Mouse (Mus musculus) forebrain, embryonic 13.5 days (tissue): ENCODE results near the gene Mesd. TPM values are rescaled to one million over a fixed set of nuclear protein-coding genes. Genes with fewer than 3 reads are reported as not detected.
"Not testable (repeated sequence)": the region's sequence is repeated elsewhere in the genome, so short reads cannot be mapped to it uniquely, and the experiment has no call there.

Source experiments
- ATAC-seq: fragments of 200-750 bp; cut with Nextera tagmentation; 2 replicates; pipeline ENCODE4 v1.8.0; 2017
- H3K27ac ChIP-seq: fragments of 300-500 bp; sonication (generic); 2 replicates; pipeline ENCODE4 v1.5.1; 2015; ENCODE audit warnings: inconsistent platforms, mild to moderate bottlenecking, moderate library complexity
- H3K27me3 ChIP-seq: fragments of 300-500 bp; sonication (generic); 2 replicates; pipeline ENCODE4 v1.6.1; 2015; ENCODE audit warnings: mild to moderate bottlenecking, inconsistent platforms
- H3K36me3 ChIP-seq: fragments of 300-500 bp; sonication (generic); 2 replicates; pipeline ENCODE4 v1.6.1; 2015; ENCODE audit warnings: mild to moderate bottlenecking, inconsistent platforms; ENCODE audit not compliant: poor library complexity, severe bottlenecking
- H3K4me1 ChIP-seq: fragments of 300-500 bp; sonication (generic); 2 replicates; pipeline ENCODE4 v1.6.1; 2015; ENCODE audit warnings: inconsistent platforms
- H3K4me2 ChIP-seq: fragments of 300-500 bp; sonication (generic); 2 replicates; pipeline ENCODE4 v1.6.1; 2015; ENCODE audit warnings: inconsistent platforms, mild to moderate bottlenecking, moderate library complexity
- H3K4me3 ChIP-seq: fragments of 300-500 bp; sonication (generic); 2 replicates; pipeline ENCODE4 v1.5.1; 2015; ENCODE audit warnings: mild to moderate bottlenecking, inconsistent platforms
- H3K9ac ChIP-seq: fragments of 300-500 bp; sonication (generic); 2 replicates; pipeline ENCODE4 v1.6.1; 2015; ENCODE audit warnings: mild to moderate bottlenecking, inconsistent platforms
- H3K9me3 ChIP-seq: fragments of 300-500 bp; sonication (generic); replicated peaks from 2 replicates; pipeline ENCODE4 v1.6.1; 2016; ENCODE audit warnings: inconsistent platforms
- WGBS: fragments of 180-500 bp; shearing (Covaris S2); methylation state at CpG from one replicate; pipeline ENCODE4 v1.1.7; 2015; 5-methylcytosine and 5-hydroxymethylcytosine counted together
- polyA plus RNA-seq: library from polyadenylated mRNA; unstranded; fragments of >200 nt; fragmentation: Nextera tagmentation; extraction: Ambion mirVana; gene quantifications from 2 replicates; pipeline ENCODE4 v1.2.1, GENCODE M21; 2015

Gene Mesd
- polyA plus RNA-seq, 1 experiment from 2014 or later, result 68.8 TPM

- Histone ChIP-seq H3K27ac (peak overlapping the region; percentile 90), H3K9me3 (no peaks in the 10 kb centered on the region), H3K4me1 (peaks cover 55% of the 10 kb centered on the region), H3K36me3 (peaks cover 10% of the 10 kb centered on the region), H3K4me2 (peak overlapping the region; percentile 90), H3K4me3 (peak overlapping the region; percentile 75), H3K9ac (peak overlapping the region; percentile 90), H3K27me3 (no peaks in the 10 kb centered on the region)
- WGBS, result under 1% methylated on average over 55 of the region's 91 CpGs
- ATAC-seq, result peak; percentile 68
Measured at GRCm38 (mm10) chr7:83883276-83884020, 818 bp upstream of the Mesd start.

DNA sequence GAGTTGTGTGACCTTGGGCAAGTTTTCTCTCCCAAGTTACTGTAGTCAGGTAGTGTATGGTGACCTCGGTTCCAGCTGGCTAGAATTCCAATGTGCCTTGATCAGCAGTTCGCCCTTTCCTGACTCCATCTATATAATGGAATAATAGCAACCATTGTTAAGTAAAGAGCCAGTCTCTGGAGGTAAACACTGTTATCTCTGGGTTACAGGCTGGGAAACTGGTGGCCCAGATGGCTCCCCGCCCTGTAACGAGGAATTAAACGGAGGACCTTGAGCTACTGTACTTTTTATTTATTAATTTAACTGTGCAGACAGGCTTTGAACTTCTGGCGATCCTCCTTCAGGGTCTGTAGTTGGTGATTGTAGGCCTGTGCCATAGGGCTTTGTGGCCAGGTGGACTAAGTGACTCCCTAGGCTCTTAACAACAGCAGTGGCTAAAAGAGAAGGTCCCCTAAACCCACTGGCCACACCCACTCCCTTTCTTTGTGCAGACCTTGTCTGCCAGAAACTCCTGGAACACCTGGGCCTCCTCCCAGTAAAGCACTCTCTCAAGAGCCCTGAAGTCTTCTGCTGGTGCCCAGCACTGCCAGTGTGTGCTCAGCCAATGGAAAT lies 761 bp downstream of the Mesd start:
- H3K4me1 ChIP-seq, result peaks cover 39% of the 10 kb centered on the region
- H3K4me2 ChIP-seq, result peak overlapping the region; percentile 90
- H3K9ac ChIP-seq, result peak overlapping the region; percentile 90
- H3K9me3 ChIP-seq, result no peaks in the 10 kb centered on the region
- peak overlapping the region; percentile 75 for H3K4me3 ChIP-seq
- ATAC-seq, result no peak
- WGBS, result 44% methylated on average over 6 of the region's 6 CpGs
- H3K36me3 ChIP-seq, result peaks cover 10% of the 10 kb centered on the region
- H3K27me3 ChIP-seq, result no peaks in the 10 kb centered on the region
- 0 out of 2 replicates have a peak overlapping the region, but pooled peaks have one; percentile 90 for H3K27ac ChIP-seq

DNA sequence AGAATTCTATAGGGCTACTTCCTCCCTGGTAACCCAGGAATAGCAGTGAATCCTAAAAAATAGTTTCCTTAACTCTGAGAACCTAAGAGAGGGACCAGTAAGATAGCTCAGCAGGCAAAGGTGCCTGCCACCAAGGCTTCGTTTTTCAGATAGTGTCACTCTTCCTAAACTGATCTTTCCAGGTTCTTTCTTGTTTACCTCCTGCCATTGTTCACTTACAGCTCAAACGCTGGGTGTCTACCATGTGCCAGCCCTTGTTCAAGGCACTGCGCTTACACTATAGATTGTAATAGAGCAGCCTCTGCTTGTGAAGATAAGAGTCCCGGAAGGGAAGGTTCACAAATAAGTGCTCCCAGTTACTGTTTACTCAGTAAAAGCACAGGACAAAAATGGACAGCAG lies 1.6 kb downstream of the Mesd start:
- no peak for ATAC-seq
- Histone ChIP-seq H3K4me1 (peaks cover 32% of the 10 kb centered on the region), H3K4me2 (no peak overlapping the region), H3K9ac (no peak overlapping the region), H3K4me3 (no peak overlapping the region), H3K27me3 (no peaks in the 10 kb centered on the region), H3K27ac (no peak overlapping the region), H3K36me3 (peaks cover 10% of the 10 kb centered on the region), H3K9me3 (no peaks in the 10 kb centered on the region)
- WGBS, result 93% methylated on average over 4 of the region's 4 CpGs

DNA sequence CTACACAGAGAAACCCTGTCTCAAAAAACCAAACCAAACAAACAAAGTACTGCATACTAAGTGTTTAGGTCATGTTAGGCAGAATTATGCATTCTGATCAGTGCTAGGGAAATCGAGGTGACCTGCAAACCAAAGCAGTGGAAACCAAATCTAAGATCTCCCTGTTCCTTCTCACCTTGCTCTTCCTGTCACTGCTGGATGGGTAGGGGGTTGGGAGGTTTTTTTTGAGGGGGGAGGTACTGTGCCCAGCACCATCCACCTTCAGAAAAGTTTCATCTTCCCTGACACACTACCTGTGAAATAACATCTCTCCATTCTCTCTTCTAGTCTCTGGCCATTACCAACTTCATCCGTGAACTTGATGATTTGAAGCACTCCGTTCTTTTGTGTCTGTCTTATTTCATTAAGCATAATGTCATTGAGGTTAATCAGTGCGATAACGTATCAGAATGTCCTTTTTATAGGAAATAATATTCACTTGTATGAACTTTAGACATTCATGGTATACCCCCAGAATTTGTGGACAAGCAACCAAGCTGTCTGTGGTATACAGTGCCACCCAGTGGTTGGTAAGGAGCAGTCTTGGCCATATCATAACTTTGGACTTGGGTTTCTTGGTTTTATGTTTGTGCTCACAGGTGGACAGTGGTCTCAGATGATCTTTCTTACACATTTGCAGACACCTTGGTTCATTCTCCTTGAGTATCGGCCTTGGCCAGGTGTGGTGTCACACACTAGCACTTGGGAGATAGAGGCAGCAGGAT lies 2.3 kb downstream of the Mesd start:
- peaks cover 10% of the 10 kb centered on the region for H3K36me3 ChIP-seq
- no peak overlapping the region for H3K4me3 ChIP-seq
- WGBS, result 93% methylated on average over 6 of the region's 6 CpGs
- H3K27ac ChIP-seq, result no peak overlapping the region
- no peaks in the 10 kb centered on the region for H3K27me3 ChIP-seq
- no peak overlapping the region for H3K9ac ChIP-seq
- H3K4me1 ChIP-seq, result peaks cover 25% of the 10 kb centered on the region
- ATAC-seq, result no peak
- H3K4me2 ChIP-seq, result no peak overlapping the region
- no peaks in the 10 kb centered on the region for H3K9me3 ChIP-seq

DNA sequence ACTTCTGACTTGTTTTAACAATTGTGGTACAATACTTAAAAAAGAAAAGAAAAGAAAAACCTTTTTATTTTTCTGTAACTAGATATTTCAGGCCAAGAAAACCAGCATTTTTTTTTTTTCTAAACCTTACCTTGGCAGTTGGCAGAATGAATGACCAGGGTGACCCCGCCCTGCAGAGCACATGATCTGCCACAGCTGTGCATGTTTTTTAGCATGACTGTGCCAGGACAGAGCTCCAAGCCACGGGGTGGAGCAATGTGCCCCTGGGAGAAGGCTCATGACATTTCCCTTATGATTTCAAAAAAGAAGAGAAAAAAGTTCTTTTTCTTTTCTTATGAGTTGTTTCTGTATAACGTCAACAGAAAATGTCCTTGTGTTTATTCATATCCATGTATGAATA lies 5.1 kb downstream of the Mesd start:
- 69% methylated on average over 3 of the region's 3 CpGs for WGBS
- H3K4me3 ChIP-seq, result no peak overlapping the region
- peaks cover 21% of the 10 kb centered on the region for H3K4me1 ChIP-seq
- H3K36me3 ChIP-seq, result no peaks in the 10 kb centered on the region
- no peak overlapping the region for H3K27ac ChIP-seq
- H3K4me2 ChIP-seq, result no peak overlapping the region
- no peak overlapping the region for H3K9ac ChIP-seq
- no peaks in the 10 kb centered on the region for H3K27me3 ChIP-seq
- no peaks in the 10 kb centered on the region for H3K9me3 ChIP-seq
- no peak for ATAC-seq

- 89% methylated on average over 5 of the region's 5 CpGs for WGBS
- not testable (repeated sequence) for ATAC-seq
Measured at GRCm38 (mm10) chr7:83889946-83890345, 5.7 kb downstream of the Mesd start.

DNA sequence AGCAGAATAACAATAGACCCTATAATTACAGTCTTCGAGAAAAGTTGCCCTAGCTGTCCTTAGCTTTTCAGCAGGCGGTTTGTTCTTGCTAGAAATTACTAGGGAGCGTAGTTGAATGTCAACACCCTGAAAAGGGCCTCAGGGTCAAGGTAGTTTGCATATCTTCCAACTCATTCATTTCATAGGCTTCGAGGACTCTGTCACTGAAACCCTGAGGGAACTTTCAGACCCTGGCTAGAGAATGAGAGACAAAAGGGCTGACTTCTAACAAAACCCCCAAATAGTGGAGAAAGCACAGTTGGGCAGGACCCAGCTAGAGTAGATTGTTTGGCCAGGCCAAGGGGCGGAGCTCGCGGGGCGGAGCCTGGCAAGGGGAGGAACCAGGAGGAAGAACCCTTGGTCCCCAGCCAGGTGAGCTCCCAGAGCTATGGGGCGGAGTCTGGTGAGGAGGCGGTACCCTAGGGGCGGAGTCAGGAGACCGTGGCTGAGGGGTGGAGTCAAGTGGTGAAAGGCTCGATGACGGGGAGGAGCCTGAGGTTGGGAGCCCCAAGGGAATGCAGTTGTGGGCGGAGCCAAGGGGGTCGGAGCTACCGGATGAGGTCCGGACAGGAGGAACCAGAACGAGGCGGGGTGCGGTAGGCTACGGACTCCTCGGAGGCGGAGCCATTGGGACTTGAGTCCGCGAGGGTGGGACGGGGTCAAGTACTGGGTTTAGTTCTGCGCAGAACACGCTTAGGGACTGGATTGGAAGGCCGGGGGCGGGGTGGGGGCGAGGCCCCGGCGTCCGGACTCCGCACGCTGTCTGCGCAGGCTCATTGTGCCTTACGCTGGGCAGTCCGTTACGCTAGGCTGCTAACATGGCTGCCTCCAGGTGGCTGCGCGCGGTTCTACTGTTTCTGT lies 7.4 kb downstream of the Mesd start:
- peaks cover 18% of the 10 kb centered on the region for H3K4me1 ChIP-seq
- no peaks in the 10 kb centered on the region for H3K27me3 ChIP-seq
- H3K27ac ChIP-seq, result peak overlapping the region; percentile 74
- peak overlapping the region; percentile 69 for H3K4me2 ChIP-seq
- H3K9me3 ChIP-seq, result no peaks in the 10 kb centered on the region
- peak overlapping the region; percentile 83 for H3K9ac ChIP-seq
- 3% methylated on average over 44 of the region's 44 CpGs for WGBS
- peaks cover 12% of the 10 kb centered on the region for H3K36me3 ChIP-seq
- H3K4me3 ChIP-seq, result peak overlapping the region; percentile 70
- ATAC-seq, result peak; percentile 97

More at GRCm38 (mm10) chr7:83889946-83890345, 5.7 kb downstream of the Mesd start:
- peaks cover 19% of the 10 kb centered on the region for H3K4me1 ChIP-seq
- not testable (repeated sequence) for H3K27me3 ChIP-seq, H3K4me3 ChIP-seq, H3K9ac ChIP-seq, H3K36me3 ChIP-seq, H3K4me2 ChIP-seq, H3K27ac ChIP-seq, H3K9me3 ChIP-seq

DNA sequence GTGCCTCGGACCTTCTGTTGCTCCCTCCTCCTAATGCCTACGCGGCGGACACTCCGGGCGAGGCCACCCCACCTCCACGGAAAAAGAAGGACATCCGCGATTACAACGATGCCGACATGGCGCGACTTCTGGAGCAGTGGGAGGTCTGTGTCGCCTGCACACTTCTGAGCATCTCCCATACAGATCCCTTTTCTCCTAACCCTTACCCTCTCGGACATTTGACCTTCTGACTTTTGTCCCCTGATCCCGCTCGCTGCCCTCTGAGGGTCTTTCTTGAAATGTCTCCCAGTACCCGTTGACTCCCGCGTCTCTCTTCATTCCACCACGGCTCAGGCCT lies 8.0 kb downstream of the Mesd start:
- no peak for ATAC-seq
- H3K4me3 ChIP-seq, result peak overlapping the region; percentile 70
- peaks cover 15% of the 10 kb centered on the region for H3K36me3 ChIP-seq
- peak overlapping the region; percentile 74 for H3K27ac ChIP-seq
- H3K9ac ChIP-seq, result peak overlapping the region; percentile 83
- H3K4me2 ChIP-seq, result peak overlapping the region; percentile 69
- WGBS, result under 1% methylated on average over 21 of the region's 21 CpGs
- H3K9me3 ChIP-seq, result no peaks in the 10 kb centered on the region
- H3K4me1 ChIP-seq, result peaks cover 18% of the 10 kb centered on the region
- no peaks in the 10 kb centered on the region for H3K27me3 ChIP-seq

GRCm38 (mm10) chr7:83894348-83894747 lies 10.1 kb downstream of the Mesd start:
- Histone ChIP-seq H3K27ac (no peak overlapping the region), H3K9ac (no peak overlapping the region), H3K27me3 (no peaks in the 10 kb centered on the region), H3K4me2 (no peak overlapping the region), H3K9me3 (no peaks in the 10 kb centered on the region), H3K4me3 (no peak overlapping the region), H3K4me1 (peaks cover 18% of the 10 kb centered on the region), H3K36me3 (peaks cover 36% of the 10 kb centered on the region)
- 90% methylated on average over 1 of the region's 1 CpGs for WGBS
- no peak for ATAC-seq

DNA sequence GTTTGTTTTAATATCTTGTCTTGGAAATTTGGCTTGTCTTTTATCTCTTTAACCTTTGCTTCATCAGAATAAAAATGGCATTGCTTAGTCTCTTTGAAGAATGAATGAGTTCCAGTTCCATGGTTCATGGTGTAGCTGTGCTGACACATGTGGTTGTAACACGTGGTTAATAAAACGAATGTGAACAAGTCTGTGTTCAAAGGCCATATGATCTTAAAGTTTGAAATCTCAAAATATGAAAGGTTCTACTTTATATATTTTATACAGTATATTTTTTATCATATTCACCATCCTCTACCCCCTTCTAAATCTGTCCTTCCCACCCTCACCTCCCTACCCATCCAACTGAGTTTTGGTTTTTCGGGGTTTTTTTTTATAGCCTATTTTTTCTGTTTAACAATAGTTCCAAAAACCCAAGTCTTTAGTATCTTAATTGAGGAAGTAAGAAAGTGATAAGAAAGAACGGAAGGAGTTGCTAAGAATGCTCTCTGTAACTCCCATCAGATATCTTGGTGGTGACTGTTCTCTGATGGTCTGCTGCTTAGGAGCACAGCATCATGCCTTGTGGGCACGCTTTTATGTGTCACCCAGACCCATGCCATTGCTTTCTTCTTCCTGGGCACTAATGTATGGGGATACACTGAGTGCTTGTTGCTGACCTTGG lies 11.9 kb downstream of the Mesd start:
- no peak for ATAC-seq
- Histone ChIP-seq H3K4me1 (peaks cover 18% of the 10 kb centered on the region), H3K4me3 (no peak overlapping the region), H3K36me3 (peaks cover 49% of the 10 kb centered on the region), H3K27ac (no peak overlapping the region), H3K27me3 (no peaks in the 10 kb centered on the region), H3K9me3 (no peaks in the 10 kb centered on the region), H3K9ac (no peak overlapping the region), H3K4me2 (no peak overlapping the region)
- 95% methylated on average over 5 of the region's 5 CpGs for WGBS

- H3K4me1 ChIP-seq, result peaks cover 12% of the 10 kb centered on the region
- peaks cover 56% of the 10 kb centered on the region for H3K36me3 ChIP-seq
- no peak overlapping the region for H3K4me2 ChIP-seq
- H3K27ac ChIP-seq, result no peak overlapping the region
- no peak overlapping the region for H3K9ac ChIP-seq
- ATAC-seq, result no peak
- 92% methylated on average over 11 of the region's 11 CpGs for WGBS
- H3K4me3 ChIP-seq, result no peak overlapping the region
- H3K27me3 ChIP-seq, result no peaks in the 10 kb centered on the region
- no peaks in the 10 kb centered on the region for H3K9me3 ChIP-seq
Measured at GRCm38 (mm10) chr7:83898267-83898666, 14.0 kb downstream of the Mesd start.
